Mouse (Mus musculus) B cell, adult 62 days (primary cell): ENCODE results near the gene Olfr592. TPM values are rescaled to one million over a fixed set of nuclear protein-coding genes. Genes with fewer than 3 reads are reported as not detected.

ENCODE experiments used
- total RNA-seq: library from RNA; stranded (reverse); gene quantifications from 4 replicates; pipeline ENCODE4 v1.2.4, GENCODE M21; 2023

The Olfr592 gene
- total RNA-seq = not detected in 4 replicates

GRCm38 (mm10) chr7:103184503-103184902, at the start of gene Olfr592:
Olfr592 (plus strand) TSS chr7:103184803.

GRCm38 (mm10) chr7:103140579-103140978, 44.0 kb upstream of the Olfr592 start, which contains the start of gene Olfr588-ps1:
Olfr588-ps1 (plus strand) TSS chr7:103140879.

GRCm38 (mm10) chr7:103156256-103156655, 28.3 kb upstream of the Olfr592 start, which contains the start of gene Olfr589:
Olfr589 (minus strand) TSS chr7:103156356.

GRCm38 (mm10) chr7:103178240-103178639, 6.4 kb upstream of the Olfr592 start, which contains the start of gene Olfr591:
Olfr591 (minus strand) TSS chr7:103178340.

GRCm38 (mm10) chr7:103211562-103211961, 27.0 kb downstream of the Olfr592 start, which contains the start of gene Olfr593:
Olfr593 (plus strand) TSS chr7:103211862.

GRCm38 (mm10) chr7:103216696-103217095, 32.1 kb downstream of the Olfr592 start, which contains the start of gene Olfr594:
Olfr594 (plus strand) TSS chr7:103216996.

Other genes with a start within 250 kb of the Olfr592 start
- gene Olfr573-ps1, start 242.2 kb upstream of the Olfr592 start, total RNA-seq = not detected in 4 replicates
- gene Olfr574, start 236.3 kb upstream of the Olfr592 start, total RNA-seq = not detected in 4 replicates
- not detected in 4 replicates for gene Olfr575, start 226.0 kb upstream of the Olfr592 start, total RNA-seq
- not detected in 4 replicates for gene Olfr576, start 222.1 kb upstream of the Olfr592 start, total RNA-seq
- gene Olfr577, start 208.9 kb upstream of the Olfr592 start, total RNA-seq = not detected in 4 replicates
- not detected in 4 replicates for gene Olfr578, start 195.5 kb upstream of the Olfr592 start, total RNA-seq
- not detected in 4 replicates for gene Olfr582, start 146.8 kb upstream of the Olfr592 start, total RNA-seq
- not detected in 4 replicates for gene Olfr583, start 133.5 kb upstream of the Olfr592 start, total RNA-seq
- gene Olfr584, start 102.9 kb upstream of the Olfr592 start, total RNA-seq = not detected in 4 replicates
- gene Olfr585, start 87.1 kb upstream of the Olfr592 start, total RNA-seq = not detected in 4 replicates
- not detected in 4 replicates for gene Olfr586, start 59.2 kb upstream of the Olfr592 start, total RNA-seq
- gene Olfr588-ps1, start 43.9 kb upstream of the Olfr592 start, total RNA-seq = not detected in 4 replicates
- gene Olfr589, start 28.4 kb upstream of the Olfr592 start, total RNA-seq = not detected in 4 replicates
- gene Olfr591, start 6.5 kb upstream of the Olfr592 start, total RNA-seq = not detected in 4 replicates
- not detected in 4 replicates for gene Olfr593, start 27.1 kb downstream of the Olfr592 start, total RNA-seq
- gene Olfr594, start 32.2 kb downstream of the Olfr592 start, total RNA-seq = not detected in 4 replicates
- not detected in 4 replicates for gene Usp17ld, start 67.7 kb downstream of the Olfr592 start, total RNA-seq
- gene Olfr596, start 120.8 kb downstream of the Olfr592 start, total RNA-seq = not detected in 4 replicates
- gene Olfr597, start 131.5 kb downstream of the Olfr592 start, total RNA-seq = not detected in 4 replicates
- not detected in 4 replicates for gene Olfr598, start 138.8 kb downstream of the Olfr592 start, total RNA-seq
- not detected in 4 replicates for gene Olfr599, start 151.1 kb downstream of the Olfr592 start, total RNA-seq
- not detected in 4 replicates for gene Olfr600, start 164.9 kb downstream of the Olfr592 start, total RNA-seq
- gene Olfr601, start 177.9 kb downstream of the Olfr592 start, total RNA-seq = not detected in 4 replicates
- not detected in 4 replicates for gene Olfr603, start 201.4 kb downstream of the Olfr592 start, total RNA-seq
- not detected in 4 replicates for gene Usp17lc, start 230.3 kb downstream of the Olfr592 start, total RNA-seq